Comparison of ENCODE assay signal across 25 mouse cellular contexts in the genomic region with DNA sequence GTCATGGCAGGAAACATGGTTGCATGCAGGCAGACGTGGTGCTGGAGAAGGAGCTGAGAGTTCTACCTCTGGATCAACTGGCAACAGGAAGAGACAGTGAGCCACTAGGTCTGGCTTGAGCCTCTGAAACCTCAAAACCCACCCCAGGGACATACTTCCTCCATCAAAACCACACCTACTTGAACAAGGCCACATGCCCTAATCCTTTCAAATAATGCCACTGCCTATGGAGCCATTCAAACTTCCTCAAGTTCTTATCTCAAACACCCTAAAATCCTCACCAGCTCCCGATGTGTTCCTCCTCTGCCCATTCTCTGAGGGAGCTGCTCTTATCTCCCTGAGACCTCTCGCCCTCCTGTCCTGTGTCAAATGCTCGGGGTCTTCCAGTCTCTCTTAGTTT. TPM values are rescaled to one million over a fixed set of nuclear protein-coding genes. Genes with fewer than 3 reads are reported as not detected.
"Had no signal": no experiment of that assay in that cellular context is flagged by ENCODE, and none has a peak within 500 bp of the region (broad histone marks: within the 10 kb centered on the region; RNA-seq: fewer than 3 reads in every experiment).

No protein-coding gene starts in this region.

- H3K36me3 ChIP-seq: lung, embryonic 15.5 days; midbrain, embryonic 13.5 days; midbrain, embryonic 15.5 days; neural tube, embryonic 12.5 days; stomach, embryonic 15.5 days had no signal

- H3K27ac ChIP-seq: lung, embryonic 15.5 days; macrophage; midbrain, embryonic 13.5 days; midbrain, embryonic 15.5 days; neural tube, embryonic 12.5 days; stomach, embryonic 15.5 days; stomach, postnatal 0 days had no signal

- H3K4me1 ChIP-seq: lung, embryonic 15.5 days; midbrain, embryonic 13.5 days; midbrain, embryonic 15.5 days; neural tube, embryonic 12.5 days; stomach, embryonic 15.5 days had no signal

- H3K9ac ChIP-seq: liver, postnatal 0 days; lung, embryonic 15.5 days; midbrain, embryonic 13.5 days; midbrain, embryonic 15.5 days; neural tube, embryonic 12.5 days; stomach, embryonic 15.5 days had no signal

- H3K9me3 ChIP-seq: lung, embryonic 15.5 days; midbrain, embryonic 13.5 days; midbrain, embryonic 15.5 days; neural tube, embryonic 12.5 days; stomach, embryonic 15.5 days had no signal

- H3K4me3 ChIP-seq: lung, embryonic 15.5 days; megakaryocyte, embryonic 14.5 days; midbrain, embryonic 13.5 days; midbrain, embryonic 15.5 days; neural tube, embryonic 12.5 days; stomach, embryonic 15.5 days had no signal

- ATAC-seq: liver, postnatal 0 days; lung, postnatal 0 days; midbrain, embryonic 15.5 days had no signal

- DNase-seq: liver, postnatal 0 days; lung, adult 2 months; right cerebral cortex, postnatal 4 days; thymus, adult 2 months; thymus, postnatal 25 days; thymus, postnatal 4 days had no signal

- H3K27me3 ChIP-seq: lung, embryonic 15.5 days; neural tube, embryonic 12.5 days; stomach, embryonic 15.5 days had no signal

RNA-seq across cellular contexts. Expression of gene Rdh8, which starts 23.9 kb away (rescaled TPM):
- total RNA-seq: megakaryocyte progenitor cell, adult 5-6 weeks; midbrain, postnatal 0 days; monocyte, adult 5-6 weeks; neutrophil, adult 5-6 weeks had no signal
- polyA plus RNA-seq: liver, postnatal 0 days; lung, adult 2 months; lung, embryonic 15.5 days; lung, postnatal 0 days; macrophage; midbrain, embryonic 11.5 days; midbrain, embryonic 13.5 days; midbrain, embryonic 15.5 days; midbrain, postnatal 0 days; neural tube, embryonic 12.5 days; neural tube, embryonic 14.5 days; small intestine, adult 2 months; spleen, adult 2 months; stomach, embryonic 15.5 days; stomach, postnatal 0 days; testis, adult 2 months; thymus, adult 2 months; urinary bladder, adult 2 months had no signal

RNA-seq across cellular contexts. Expression of gene Col5a3, which starts 27.3 kb away (rescaled TPM):
- total RNA-seq: monocyte, adult 5-6 weeks had no signal
- polyA plus RNA-seq: macrophage had no signal
